Mouse (Mus musculus) midbrain, postnatal 0 days (tissue): ENCODE results near the gene Hist1h2bf. TPM values are rescaled to one million over a fixed set of nuclear protein-coding genes. Genes with fewer than 3 reads are reported as not detected.
"Not testable (repeated sequence)": the region's sequence is repeated elsewhere in the genome, so short reads cannot be mapped to it uniquely, and the experiment has no call there.

ENCODE experiments used
- ATAC-seq: fragments of 200-750 bp; cut with Nextera tagmentation; 2 replicates; pipeline ENCODE4 v1.8.0; 2017; ENCODE audit warnings: moderate number of reproducible peaks, mild to moderate bottlenecking, moderate TSS enrichment, moderate library complexity; ENCODE audit not compliant: low FRiP score
- DNase-seq: peaks from one replicate; pipeline ENCODE4 v3.0.0-alpha.2; 2015; ENCODE audit warnings: low spot score
- H3K27ac ChIP-seq: fragments of 300-500 bp; sonication (generic); 2 replicates; pipeline ENCODE4 v1.5.1; 2014; ENCODE audit warnings: low read depth, mild to moderate bottlenecking, low read length, mixed read lengths
- H3K27me3 ChIP-seq: fragments of 300-500 bp; sonication (generic); 2 replicates; pipeline ENCODE4 v1.6.1; 2014; ENCODE audit warnings: low read length, control low read depth, mixed read lengths; ENCODE audit not compliant: insufficient read depth
- H3K36me3 ChIP-seq: fragments of 300-500 bp; sonication (generic); 2 replicates; pipeline ENCODE4 v1.6.1; 2014; ENCODE audit warnings: low read length, control low read depth, mixed read lengths; ENCODE audit not compliant: insufficient read depth
- H3K4me1 ChIP-seq: fragments of 300-500 bp; sonication (generic); 2 replicates; pipeline ENCODE4 v1.6.1; 2014; ENCODE audit warnings: mild to moderate bottlenecking, control low read depth, antibody characterized with exemption, low read length, mixed read lengths; ENCODE audit not compliant: insufficient read depth
- H3K4me2 ChIP-seq: fragments of 300-500 bp; sonication (generic); 2 replicates; pipeline ENCODE4 v1.6.1; 2014; ENCODE audit warnings: low read depth, mild to moderate bottlenecking, low read length, mixed read lengths; ENCODE audit not compliant: poor library complexity, severe bottlenecking
- H3K4me3 ChIP-seq: fragments of 300-500 bp; sonication (generic); 2 replicates; pipeline ENCODE4 v1.5.1; 2014; ENCODE audit warnings: low read depth, mild to moderate bottlenecking, low read length, moderate library complexity
- H3K9ac ChIP-seq: fragments of 300-500 bp; sonication (generic); replicated peaks from 2 replicates; pipeline ENCODE4 v1.6.1; 2014; ENCODE audit warnings: mild to moderate bottlenecking, low read length, moderate library complexity, mixed read lengths; ENCODE audit not compliant: poor library complexity, severe bottlenecking
- H3K9me3 ChIP-seq: fragments of 300-500 bp; sonication (generic); 2 replicates; pipeline ENCODE4 v1.6.1; 2016; ENCODE audit warnings: low read length, control low read depth
- CTCF ChIP-seq: IDR thresholded peaks from 2 replicates; pipeline ENCODE4 v1.5.1; 2016; ENCODE audit warnings: antibody characterized with exemption, mild to moderate bottlenecking
- whole genome bisulfite sequencing: fragments of 180-500 bp; shearing (Covaris S2); extraction: QIAGEN DNeasy Blood & Tissue Kit; methylation state at CpG from one replicate; pipeline ENCODE4 v1.1.7; 2014; 5-methylcytosine and 5-hydroxymethylcytosine counted together
- polyA plus RNA-seq: library from polyadenylated mRNA; unstranded; fragments of >200 nt; fragmentation: Nextera tagmentation; extraction: Ambion mirVana; gene quantifications from 2 replicates; pipeline ENCODE4 v1.2.1, GENCODE M21; 2015
- total RNA-seq: library from RNA; depleted of rRNA; stranded (reverse); fragments of >200 nt; gene quantifications from 2 replicates; pipeline ENCODE4 v1.2.3, GENCODE M21; 2014

The Hist1h2bf gene
- total and polyA plus RNA-seq, 2 experiments from 2014 or later: 0.43 to 327 TPM

DNA sequence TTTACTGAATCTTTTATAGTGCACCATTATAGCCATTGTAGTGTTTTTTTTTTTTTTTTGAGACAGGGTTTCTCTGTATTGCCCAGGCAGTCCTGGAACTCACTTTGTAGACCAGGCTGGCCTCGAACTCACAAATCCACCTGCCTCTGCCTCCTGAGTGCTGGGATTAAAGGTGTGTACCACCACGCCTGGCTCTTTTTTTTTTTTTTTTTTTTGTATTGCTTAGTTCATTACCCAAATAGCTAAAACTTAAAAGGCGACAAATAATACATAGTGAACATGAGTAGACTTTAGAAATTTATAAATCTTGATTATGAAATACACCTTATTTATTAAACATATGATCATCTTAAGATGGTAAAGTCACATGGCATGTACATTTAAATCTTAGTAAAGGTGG lies 32.5 kb downstream of the Hist1h2bf start:
- no peaks in the 10 kb centered on the region for H3K4me1 ChIP-seq
- DNase-seq (no peak), ATAC-seq (no peak)
- TF ChIP-seq CTCF: no peak
- H3K36me3 ChIP-seq: no peaks in the 10 kb centered on the region
- no peak overlapping the region for H3K4me3 ChIP-seq
- H3K27ac ChIP-seq: no peak overlapping the region
- 81% methylated on average over 3 of the region's 3 CpGs for WGBS
- H3K4me2 ChIP-seq: no peak overlapping the region
- H3K9me3 ChIP-seq: no peaks in the 10 kb centered on the region
- no peaks in the 10 kb centered on the region for H3K27me3 ChIP-seq
- no peak overlapping the region for H3K9ac ChIP-seq

DNA sequence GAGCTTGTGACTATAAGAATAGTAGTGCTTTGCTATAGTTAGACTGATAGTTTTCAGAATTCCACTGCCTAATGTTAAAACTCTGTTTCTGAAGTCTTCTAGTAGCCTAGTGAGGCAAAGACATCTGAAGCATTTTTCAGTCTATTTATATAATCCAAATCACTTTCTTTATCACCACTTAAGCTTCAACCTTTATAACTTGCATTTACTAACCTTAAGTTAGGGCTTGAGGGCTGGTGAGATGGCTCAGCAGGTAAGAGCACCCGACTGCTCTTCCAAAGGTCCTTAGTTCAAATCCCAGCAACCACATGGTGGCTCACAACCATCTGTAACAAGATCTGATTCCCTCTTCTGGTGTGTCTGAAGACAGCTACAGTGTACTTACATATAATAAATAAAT lies 34.2 kb downstream of the Hist1h2bf start:
- not testable (repeated sequence) for H3K9me3 ChIP-seq, H3K36me3 ChIP-seq, H3K4me1 ChIP-seq, H3K27ac ChIP-seq, ATAC-seq, H3K9ac ChIP-seq, H3K27me3 ChIP-seq, H3K4me2 ChIP-seq, H3K4me3 ChIP-seq, DNase-seq
- 71% methylated on average over 1 of the region's 1 CpGs for WGBS

DNA sequence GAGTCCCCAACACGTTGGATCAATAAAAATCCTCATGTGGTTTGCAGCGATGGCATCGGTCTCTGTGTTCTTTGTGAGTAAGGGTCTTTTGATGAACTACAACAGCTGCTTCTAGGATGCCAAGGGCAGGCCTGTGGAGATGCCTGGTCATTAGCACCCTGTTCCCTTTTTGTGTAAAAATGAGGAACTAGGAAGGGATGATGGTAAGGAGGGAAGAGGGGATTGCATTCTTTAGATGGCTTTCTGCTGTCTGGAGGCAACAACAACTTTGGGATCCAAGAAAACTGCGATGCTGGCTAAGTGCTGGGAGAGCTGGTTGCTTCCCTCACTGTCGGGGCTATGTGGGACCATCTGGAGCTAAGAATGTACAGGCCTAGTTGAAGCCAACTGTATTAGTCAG lies 35.7 kb downstream of the Hist1h2bf start:
- H3K4me2 ChIP-seq: no peak overlapping the region
- no peaks in the 10 kb centered on the region for H3K36me3 ChIP-seq
- H3K4me3 ChIP-seq: no peak overlapping the region
- WGBS: 83% methylated on average over 5 of the region's 5 CpGs
- H3K9me3 ChIP-seq: no peaks in the 10 kb centered on the region
- H3K27me3 ChIP-seq: no peaks in the 10 kb centered on the region
- no peak overlapping the region for H3K27ac ChIP-seq
- TF ChIP-seq CTCF: no peak
- DNase-seq (no peak), ATAC-seq (no peak)
- H3K9ac ChIP-seq: no peak overlapping the region
- H3K4me1 ChIP-seq: peaks cover 6% of the 10 kb centered on the region

DNA sequence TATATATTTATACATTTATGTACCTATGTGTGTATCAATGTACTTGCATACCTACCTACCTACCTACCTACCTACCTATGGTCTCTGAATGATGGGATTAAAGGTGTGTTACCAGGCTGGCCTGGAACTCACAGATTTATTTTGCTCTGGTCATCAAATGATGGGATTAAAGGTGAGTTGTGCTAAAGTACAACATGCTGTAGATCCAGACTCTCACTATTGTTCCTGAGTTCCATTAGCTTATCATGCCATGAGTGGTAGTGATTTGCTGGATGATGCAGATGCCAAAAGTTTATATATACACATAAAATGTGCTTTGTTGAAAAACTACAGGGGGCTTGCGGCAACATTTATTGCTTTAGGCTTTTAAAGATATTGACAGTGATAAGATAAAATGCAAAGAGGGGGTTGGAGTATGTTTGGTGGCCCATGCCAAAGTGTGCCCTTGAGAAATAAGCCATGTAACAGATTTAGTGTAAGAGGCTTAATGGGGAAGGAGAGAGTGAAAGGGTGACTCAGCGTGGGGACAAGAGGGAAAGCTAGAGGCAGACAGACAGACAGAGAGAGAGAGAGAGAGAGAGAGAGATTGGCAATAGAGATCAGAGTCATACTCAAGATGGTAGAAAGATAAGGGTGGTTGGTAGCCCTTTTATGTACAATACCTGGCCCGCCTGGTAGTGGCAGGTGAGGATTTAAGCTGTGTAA lies 36.8 kb downstream of the Hist1h2bf start:
- Histone ChIP-seq H3K9me3 (no peaks in the 10 kb centered on the region), H3K9ac (no peak overlapping the region), H3K27me3 (no peaks in the 10 kb centered on the region), H3K27ac (no peak overlapping the region), H3K4me1 (peaks cover 9% of the 10 kb centered on the region), H3K4me3 (no peak overlapping the region), H3K4me2 (no peak overlapping the region), H3K36me3 (no peaks in the 10 kb centered on the region)
- ATAC-seq: no peak
- TF ChIP-seq CTCF: no peak
- DNase-seq: no peak
- WGBS: 83% methylated on average over 3 of the region's 3 CpGs

DNA sequence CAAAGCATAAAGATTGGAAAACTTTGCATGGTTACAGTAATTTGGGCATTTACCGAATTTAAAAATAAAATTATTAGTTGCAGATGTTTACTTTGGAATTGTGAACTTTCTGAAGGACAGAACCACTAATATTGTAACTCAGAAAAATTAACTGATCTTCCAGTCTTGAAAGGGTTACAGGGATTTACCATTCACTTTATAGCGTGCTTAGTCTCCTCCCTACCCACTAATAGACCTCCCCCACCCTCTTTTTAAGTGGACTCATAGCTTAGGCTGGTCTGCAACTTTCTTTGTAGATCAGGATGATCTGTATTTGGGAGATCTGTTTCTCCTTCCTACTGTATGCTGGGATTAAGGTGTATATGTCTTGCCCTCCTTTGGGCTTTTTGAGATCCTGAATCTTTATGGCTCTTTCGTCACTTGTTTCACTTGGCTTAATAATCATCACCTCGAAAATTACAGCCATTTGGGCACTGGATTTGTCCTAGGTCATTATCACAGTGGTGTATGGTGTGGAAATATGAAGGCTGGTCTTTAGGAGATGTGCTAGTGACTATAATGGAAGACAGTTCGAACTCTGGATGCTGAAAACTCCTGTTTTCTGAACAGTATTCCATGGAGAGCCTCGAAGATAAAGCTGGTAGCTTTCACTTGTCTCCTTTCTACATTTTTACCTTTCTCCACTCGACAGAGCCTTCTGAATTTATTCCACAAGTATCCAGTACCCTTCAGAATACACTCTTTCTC lies 37.7 kb downstream of the Hist1h2bf start:
- no peak for TF ChIP-seq CTCF
- Histone ChIP-seq H3K4me2 (no peak overlapping the region), H3K27ac (no peak overlapping the region), H3K9ac (no peak overlapping the region), H3K4me1 (peaks cover 10% of the 10 kb centered on the region), H3K9me3 (no peaks in the 10 kb centered on the region), H3K36me3 (no peaks in the 10 kb centered on the region), H3K27me3 (no peaks in the 10 kb centered on the region), H3K4me3 (no peak overlapping the region)
- 20% methylated on average over 7 of the region's 7 CpGs for WGBS
- no peak for ATAC-seq
- DNase-seq: no peak

DNA sequence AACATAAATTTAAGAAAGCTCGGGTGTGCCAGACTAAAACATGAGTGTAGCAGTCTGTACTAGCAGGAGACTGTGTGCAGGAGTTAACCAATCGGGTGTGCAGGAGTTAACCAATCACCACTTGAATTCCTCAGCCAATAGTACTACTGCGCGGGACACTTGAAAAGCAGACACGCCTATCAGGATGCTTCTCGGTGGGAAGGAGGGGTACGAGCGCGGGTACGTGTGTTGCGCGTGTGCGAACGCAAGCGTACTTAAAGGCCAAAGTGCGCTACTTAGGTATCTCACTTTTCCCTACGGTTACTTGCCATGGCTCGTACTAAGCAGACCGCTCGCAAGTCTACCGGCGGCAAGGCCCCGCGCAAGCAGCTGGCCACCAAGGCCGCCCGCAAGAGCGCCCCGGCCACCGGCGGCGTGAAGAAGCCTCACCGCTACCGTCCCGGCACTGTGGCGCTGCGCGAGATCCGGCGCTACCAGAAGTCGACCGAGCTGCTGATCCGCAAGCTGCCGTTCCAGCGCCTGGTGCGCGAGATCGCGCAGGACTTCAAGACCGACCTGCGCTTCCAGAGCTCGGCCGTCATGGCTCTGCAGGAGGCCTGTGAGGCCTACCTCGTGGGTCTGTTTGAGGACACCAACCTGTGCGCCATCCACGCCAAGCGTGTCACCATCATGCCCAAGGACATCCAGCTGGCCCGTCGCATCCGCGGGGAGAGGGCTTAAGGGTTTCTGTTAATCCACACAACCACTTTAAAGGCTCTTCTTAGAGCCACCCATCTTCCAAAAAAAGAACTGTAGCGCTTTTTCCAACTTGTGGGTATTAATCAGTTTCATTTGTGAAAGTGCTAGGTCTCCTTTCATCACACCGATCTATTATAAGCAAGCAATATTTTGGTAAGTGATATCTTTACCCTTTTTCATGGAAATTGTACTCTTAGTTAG lies 38.6 kb downstream of the Hist1h2bf start, which contains the start of gene Hist1h3g:
TSS of gene Hist1h3g (plus strand) at position 286 of the 939 bp plus-strand sequence.
- peak; percentile 97 for DNase-seq
- Histone ChIP-seq H3K4me2 (peak within 1 kb of the TSS; percentile 69), H3K4me1 (peaks cover 10% of the 10 kb centered on the region), H3K4me3 (peak within 1 kb of the TSS; percentile 46)
- not testable (repeated sequence) for H3K27me3 ChIP-seq, H3K36me3 ChIP-seq, H3K27ac ChIP-seq, H3K9ac ChIP-seq, H3K9me3 ChIP-seq
- under 1% methylated on average over 48 of the region's 62 CpGs for WGBS
- peak; percentile 85 for ATAC-seq
